Mouse (Mus musculus): ENCODE data around the gene Plppr2.

Gene Plppr2

GRCm38 (mm10) chr9:21962010-21962409, 25.2 kb downstream of the Plppr2 start:
- no peak for DNase-seq (ENCODE audit: low read depth)

DNA sequence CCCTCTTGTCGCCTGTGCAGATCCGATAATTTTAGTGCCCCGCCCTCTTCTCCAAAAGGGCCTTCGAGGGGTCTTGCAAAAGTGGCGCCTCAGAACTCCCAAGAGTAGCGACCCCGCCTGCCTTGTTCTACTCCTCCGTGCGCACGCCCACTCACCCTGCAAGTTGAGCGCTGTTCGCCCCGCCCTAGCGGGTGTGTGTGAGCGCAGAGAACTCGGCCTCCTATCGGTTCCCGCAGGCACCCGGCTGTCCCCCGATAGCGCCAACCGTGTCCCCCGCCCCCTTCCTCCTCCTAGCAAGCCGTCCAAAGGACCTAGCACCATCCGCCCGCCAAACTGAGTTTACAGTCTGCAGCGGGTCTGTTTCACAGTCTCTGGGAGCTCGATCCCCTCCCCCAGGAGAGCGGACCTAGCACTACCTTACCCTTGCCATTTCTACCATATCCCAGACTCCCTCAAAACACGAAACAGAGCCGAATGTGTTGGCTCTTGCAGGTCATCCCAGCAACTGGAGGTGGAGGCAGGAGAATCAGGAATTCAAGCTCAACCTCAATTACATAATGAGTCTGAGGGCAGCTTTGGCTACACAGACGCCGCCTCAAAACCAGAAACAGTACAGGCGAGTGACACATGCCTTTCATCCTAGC, 25.7 kb downstream of the Plppr2 start:
- peak; percentile 5 for DNase-seq (ENCODE audit: low read depth)

GRCm38 (mm10) chr9:21963417-21963816, 26.6 kb downstream of the Plppr2 start, which contains the start of gene Epor:
Gene Epor (minus strand): TSS chr9:21963506.
- no peak for DNase-seq (ENCODE audit: low read depth)

GRCm38 (mm10) chr9:21968883-21969282, 32.0 kb downstream of the Plppr2 start:
- no peak for DNase-seq (ENCODE audit: low read depth)

GRCm38 (mm10) chr9:21969304-21969703, 32.5 kb downstream of the Plppr2 start:
- no peak for DNase-seq (ENCODE audit: low read depth)

DNA sequence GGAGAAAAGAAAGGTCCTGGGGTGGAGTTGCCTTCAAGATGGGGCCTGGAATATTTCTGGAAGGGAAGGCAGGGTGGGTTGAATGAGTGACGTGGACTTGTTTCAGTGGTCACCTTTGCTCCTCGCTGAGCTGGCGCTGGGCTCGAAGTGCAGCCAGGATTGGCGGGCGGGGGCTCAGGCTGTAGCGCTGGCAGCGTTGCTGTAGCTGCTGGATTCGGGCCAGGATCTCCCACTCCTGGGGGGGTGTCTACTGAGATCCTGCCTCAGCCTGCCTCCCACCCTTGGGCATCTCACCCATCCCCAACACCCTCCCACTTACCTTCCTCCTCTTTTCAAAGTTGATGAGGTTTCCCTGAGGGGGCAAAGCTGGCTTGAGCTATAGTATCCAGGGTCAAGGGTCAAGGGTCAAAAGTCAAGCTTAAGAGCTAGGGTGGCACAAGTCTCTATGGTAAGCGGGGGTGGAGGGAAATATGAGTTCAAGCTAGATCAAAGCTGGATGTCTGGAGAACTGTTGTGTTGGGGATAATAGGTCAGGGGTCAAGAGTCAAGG, 39.9 kb downstream of the Plppr2 start:
- no peak for DNase-seq (ENCODE audit: low read depth)

- no peak for DNase-seq (ENCODE audit: low read depth)
Observed at GRCm38 (mm10) chr9:21977331-21977730, 40.5 kb downstream of the Plppr2 start.

- no peak for DNase-seq (ENCODE audit: low read depth)
Observed at GRCm38 (mm10) chr9:21977972-21978371, 41.1 kb downstream of the Plppr2 start.

GRCm38 (mm10) chr9:21978398-21979128, 41.7 kb downstream of the Plppr2 start:
- DNase-seq (ENCODE audit: low read depth) = no peak

GRCm38 (mm10) chr9:21983911-21984310, 47.1 kb downstream of the Plppr2 start:
- no peak for DNase-seq (ENCODE audit: low read depth)

GRCm38 (mm10) chr9:21987592-21988342, 50.9 kb downstream of the Plppr2 start:
- DNase-seq (ENCODE audit: low read depth) = no peak

- DNase-seq (ENCODE audit: low read depth) = no peak
Observed at GRCm38 (mm10) chr9:21988421-21989101, 51.7 kb downstream of the Plppr2 start.

- peak; percentile 10 for DNase-seq (ENCODE audit: low read depth)
Observed at GRCm38 (mm10) chr9:21989230-21990110, 52.6 kb downstream of the Plppr2 start, which contains the start of gene Rgl3. Gene Rgl3 (minus strand): TSS chr9:21989446.

DNA sequence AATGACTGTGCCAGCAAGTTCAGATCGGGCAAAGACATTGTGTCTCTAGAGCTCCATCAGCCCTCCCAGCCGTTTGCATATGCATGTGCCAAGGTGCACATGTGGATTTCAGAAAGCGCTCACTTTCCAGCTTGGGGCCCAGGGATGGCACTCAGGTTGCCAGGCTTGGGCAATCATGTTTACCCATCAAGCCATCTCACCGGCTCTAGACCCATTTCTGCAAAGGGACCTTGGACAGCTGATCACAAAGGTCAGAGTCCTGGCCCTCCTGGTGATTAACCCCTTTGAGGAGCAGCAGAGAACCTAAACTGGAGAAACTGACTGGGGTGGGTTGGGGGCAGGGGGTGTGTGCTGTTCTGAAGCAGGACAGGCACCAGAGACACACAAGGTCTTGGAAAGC, 55.4 kb downstream of the Plppr2 start:
- DNase-seq (ENCODE audit: low read depth) = no peak

DNA sequence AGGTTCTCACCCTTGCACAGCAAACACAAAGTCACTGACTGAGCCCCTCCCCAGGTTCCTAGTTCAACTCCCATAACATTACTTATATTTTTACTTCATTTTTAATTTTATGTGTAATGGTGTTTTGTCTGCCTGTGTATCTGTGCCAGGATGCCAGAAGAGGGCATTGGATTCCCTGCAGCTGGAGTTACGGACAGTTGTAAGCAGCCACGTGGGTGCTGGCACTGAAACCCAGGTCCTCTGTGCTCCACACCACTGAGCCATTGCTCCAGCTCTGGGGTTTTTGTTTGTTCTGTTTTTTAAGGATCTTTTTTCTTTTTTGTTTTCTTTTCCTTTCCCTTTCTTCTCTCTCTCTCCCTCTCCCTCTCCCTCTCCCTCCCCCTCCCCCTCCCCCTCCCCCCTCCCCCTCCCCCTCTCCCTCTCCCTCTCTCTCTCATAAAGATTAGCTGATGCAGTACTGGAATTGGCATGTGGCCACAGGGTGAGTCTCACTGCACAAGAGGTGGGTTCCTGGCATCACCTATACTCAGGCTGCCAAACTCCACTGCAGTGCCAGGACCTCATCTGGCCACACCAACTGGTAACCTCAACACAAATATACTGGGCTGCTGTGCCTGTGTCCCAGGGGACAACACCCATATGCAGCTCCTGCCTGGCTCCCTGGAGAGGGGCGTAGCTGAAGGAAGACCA, 59.5 kb downstream of the Plppr2 start:
- DNase-seq (ENCODE audit: low read depth) = no peak
